Mouse (Mus musculus) intestine, embryonic 16.5 days (tissue): Measurements from ENCODE around the gene Thrsp. TPM values are rescaled to one million over a fixed set of nuclear protein-coding genes. Genes with fewer than 3 reads are reported as not detected.

ENCODE experiments used
- ATAC-seq: fragments of 200-750 bp; cut with Nextera tagmentation; 2 replicates; pipeline ENCODE4 v1.8.0; 2017; ENCODE audit warnings: moderate TSS enrichment, moderate library complexity
- H3K27ac ChIP-seq: fragments of 300-500 bp; sonication (generic); 2 replicates; pipeline ENCODE4 v1.5.1; 2014; ENCODE audit warnings: mild to moderate bottlenecking, low read length
- H3K27me3 ChIP-seq: fragments of 300-500 bp; sonication (generic); replicated peaks from 2 replicates; pipeline ENCODE4 v1.6.1; 2014; ENCODE audit warnings: low read length, control low read depth, mixed read lengths; ENCODE audit not compliant: control insufficient read depth, insufficient read depth
- H3K36me3 ChIP-seq: fragments of 300-500 bp; sonication (generic); 2 replicates; pipeline ENCODE4 v1.6.1; 2014; ENCODE audit warnings: low read length, control low read depth; ENCODE audit not compliant: control insufficient read depth, insufficient read depth
- H3K4me1 ChIP-seq: fragments of 300-500 bp; sonication (generic); 2 replicates; pipeline ENCODE4 v1.6.1; 2014; ENCODE audit warnings: low read length, control low read depth, mixed read lengths; ENCODE audit not compliant: control insufficient read depth, insufficient read depth
- H3K4me2 ChIP-seq: fragments of 300-500 bp; sonication (generic); 2 replicates; pipeline ENCODE4 v1.6.1; 2014; ENCODE audit warnings: low read depth, low read length, control low read depth
- H3K4me3 ChIP-seq: fragments of 300-500 bp; sonication (generic); 2 replicates; pipeline ENCODE4 v1.5.1; 2014; ENCODE audit warnings: mild to moderate bottlenecking, low read length
- H3K9ac ChIP-seq: fragments of 300-500 bp; sonication (generic); 2 replicates; pipeline ENCODE4 v1.6.1; 2014; ENCODE audit warnings: low read depth, low read length
- H3K9me3 ChIP-seq: fragments of 300-500 bp; sonication (generic); 2 replicates; pipeline ENCODE4 v1.6.1; 2016; ENCODE audit warnings: low read length, control low read depth; ENCODE audit not compliant: control insufficient read depth
- WGBS: fragments of 180-500 bp; shearing (Covaris S2); extraction: QIAGEN DNeasy Blood & Tissue Kit; methylation state at CpG from one replicate; pipeline ENCODE4 v1.1.7; 2014; 5-methylcytosine and 5-hydroxymethylcytosine counted together
- polyA plus RNA-seq: library from polyadenylated mRNA; unstranded; fragments of >200 nt; fragmentation: Nextera tagmentation; extraction: Ambion mirVana; gene quantifications from 2 replicates; pipeline ENCODE4 v1.2.1, GENCODE M21; 2015

Gene Thrsp
- polyA plus RNA-seq, 1 experiment from 2014 or later: 0.40 TPM

DNA sequence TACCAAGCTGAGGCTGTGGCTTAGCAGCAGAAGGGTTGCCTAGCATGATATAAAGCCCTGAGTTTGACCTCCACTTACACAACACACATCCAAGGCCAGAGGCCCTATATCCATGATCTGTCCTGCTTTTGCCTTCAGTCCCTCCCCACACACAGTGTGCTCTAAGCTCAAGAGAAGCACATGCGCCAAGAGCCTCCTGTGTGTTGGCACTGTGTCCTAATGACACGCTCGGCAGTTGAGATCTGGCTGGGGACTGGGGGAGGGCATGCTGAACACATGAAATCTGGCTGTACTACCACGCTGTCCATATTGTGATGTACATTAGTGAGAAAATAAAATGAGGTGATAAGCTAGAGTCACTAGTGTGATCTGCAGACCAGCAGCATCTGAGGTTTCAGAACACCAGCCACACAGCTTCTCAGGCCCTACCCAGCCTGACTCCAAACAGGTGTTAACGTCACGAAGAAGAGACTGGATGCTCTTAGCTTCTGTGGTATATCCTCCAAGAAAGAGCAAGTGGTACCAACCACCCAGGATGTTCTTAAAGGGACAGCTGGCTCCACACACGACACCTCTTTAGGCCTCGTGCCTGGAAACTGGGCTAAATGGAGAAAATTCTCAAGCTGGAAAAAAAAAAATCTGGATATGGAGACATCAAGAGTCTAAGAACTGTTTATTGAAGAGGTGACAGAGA, 3.6 kb upstream of the Thrsp start:
- 73% methylated on average over 8 of the region's 8 CpGs for WGBS
- no peak for ATAC-seq
- Histone ChIP-seq H3K27me3 (no peaks in the 10 kb centered on the region), H3K4me1 (no peaks in the 10 kb centered on the region), H3K9me3 (no peaks in the 10 kb centered on the region), H3K4me2 (no peak overlapping the region), H3K9ac (no peak overlapping the region), H3K27ac (no peak overlapping the region), H3K4me3 (no peak overlapping the region), H3K36me3 (no peaks in the 10 kb centered on the region)

DNA sequence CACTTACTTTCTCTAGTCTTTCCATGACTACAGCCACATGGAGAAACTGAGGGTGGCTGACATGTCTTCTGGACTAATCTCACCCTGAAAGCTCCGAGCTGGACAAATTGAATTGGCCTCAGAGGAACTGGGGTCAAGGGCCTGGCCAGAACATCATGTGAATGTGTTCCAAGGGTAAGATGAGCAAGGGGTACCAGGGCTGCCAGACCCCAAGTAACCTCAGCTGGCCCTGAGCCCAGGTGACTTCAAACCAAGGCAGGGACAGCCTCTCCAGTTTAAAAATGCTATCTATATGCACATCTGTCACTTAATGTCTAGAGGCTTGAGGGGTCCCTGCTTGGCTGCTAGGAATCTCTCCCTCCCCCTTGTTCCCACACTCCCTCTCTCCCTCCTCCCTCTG, 2.9 kb upstream of the Thrsp start:
- 76% methylated on average over 1 of the region's 1 CpGs for WGBS
- H3K9me3 ChIP-seq: no peaks in the 10 kb centered on the region
- H3K4me3 ChIP-seq: no peak overlapping the region
- ATAC-seq: no peak
- no peaks in the 10 kb centered on the region for H3K36me3 ChIP-seq
- H3K27ac ChIP-seq: no peak overlapping the region
- H3K27me3 ChIP-seq: no peaks in the 10 kb centered on the region
- no peaks in the 10 kb centered on the region for H3K4me1 ChIP-seq
- H3K9ac ChIP-seq: no peak overlapping the region
- no peak overlapping the region for H3K4me2 ChIP-seq

- no peaks in the 10 kb centered on the region for H3K9me3 ChIP-seq
- no peak overlapping the region for H3K9ac ChIP-seq
- no peak overlapping the region for H3K4me3 ChIP-seq
- H3K4me2 ChIP-seq: no peak overlapping the region
- no peaks in the 10 kb centered on the region for H3K36me3 ChIP-seq
- WGBS: 79% methylated on average over 5 of the region's 5 CpGs
- H3K27ac ChIP-seq: no peak overlapping the region
- no peaks in the 10 kb centered on the region for H3K27me3 ChIP-seq
- ATAC-seq: no peak
- H3K4me1 ChIP-seq: no peaks in the 10 kb centered on the region
Observed at GRCm38 (mm10) chr7:97419163-97419562, 1.6 kb upstream of the Thrsp start.

- ATAC-seq: no peak
- WGBS: 73% methylated on average over 5 of the region's 5 CpGs
- Histone ChIP-seq H3K4me3 (no peak overlapping the region), H3K4me2 (no peak overlapping the region), H3K27me3 (no peaks in the 10 kb centered on the region), H3K4me1 (no peaks in the 10 kb centered on the region), H3K9ac (no peak overlapping the region), H3K27ac (no peak overlapping the region), H3K36me3 (no peaks in the 10 kb centered on the region), H3K9me3 (no peaks in the 10 kb centered on the region)
Observed at GRCm38 (mm10) chr7:97418717-97419116, 1.2 kb upstream of the Thrsp start.

DNA sequence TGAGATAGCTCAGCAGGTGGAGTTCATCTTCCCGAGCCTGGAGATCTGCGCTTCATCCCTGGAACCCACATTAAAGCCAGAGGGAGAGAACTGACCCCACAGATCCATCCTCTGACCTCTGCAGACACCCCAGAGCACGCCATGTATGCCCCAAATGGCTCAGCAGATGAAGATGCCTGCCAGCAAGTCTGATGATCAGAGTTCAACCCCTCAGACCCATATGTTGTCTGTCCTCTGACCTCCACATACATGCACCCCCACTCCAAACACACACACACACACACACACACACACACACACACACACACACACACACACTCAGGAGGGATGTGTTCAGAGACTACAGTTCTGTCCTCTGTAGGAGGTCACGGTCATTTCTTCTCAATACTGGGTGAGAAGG, 1.1 kb downstream of the Thrsp start:
- Histone ChIP-seq H3K36me3 (no peaks in the 10 kb centered on the region), H3K9me3 (no peaks in the 10 kb centered on the region), H3K27me3 (no peaks in the 10 kb centered on the region), H3K4me3 (no peak overlapping the region), H3K27ac (no peak overlapping the region), H3K4me1 (no peaks in the 10 kb centered on the region), H3K4me2 (no peak overlapping the region), H3K9ac (no peak overlapping the region)
- 85% methylated on average over 4 of the region's 4 CpGs for WGBS
- no peak for ATAC-seq

DNA sequence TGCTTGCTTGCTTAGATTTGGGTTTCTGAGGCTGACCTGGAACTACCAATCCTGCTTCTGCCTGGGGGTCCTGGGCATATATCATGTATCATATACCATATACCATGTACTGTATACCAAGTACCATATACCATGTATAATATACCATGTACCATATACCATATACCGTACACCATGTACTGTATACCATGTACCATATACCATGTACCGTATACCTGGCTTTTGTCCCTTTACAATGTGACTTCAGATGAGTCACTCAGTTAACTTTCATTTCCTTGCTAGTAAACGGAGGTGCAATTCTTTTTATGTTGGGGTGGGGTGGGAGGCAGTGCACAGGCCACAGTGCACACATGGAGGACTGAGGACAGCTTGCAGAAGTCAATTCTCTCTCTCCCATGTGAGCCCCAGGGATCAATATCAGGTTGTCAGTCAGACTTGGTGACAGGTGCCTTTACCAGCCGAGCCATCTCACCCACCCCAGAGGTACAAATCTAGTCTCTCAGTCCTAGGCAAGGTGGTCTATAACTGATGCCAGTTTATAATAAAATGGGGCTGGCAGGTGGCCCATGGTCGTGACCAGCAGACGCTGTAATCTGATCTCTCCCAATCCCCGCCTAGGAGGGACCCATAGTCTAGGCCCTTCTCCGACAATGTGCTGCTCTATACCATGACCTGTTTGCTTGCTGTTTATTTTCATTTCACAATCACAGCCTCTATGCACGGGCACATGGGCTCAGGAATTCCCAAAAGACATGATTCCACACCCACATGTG, 2.4 kb downstream of the Thrsp start:
- Histone ChIP-seq H3K9me3 (no peaks in the 10 kb centered on the region), H3K27ac (no peak overlapping the region), H3K4me2 (no peak overlapping the region), H3K4me1 (no peaks in the 10 kb centered on the region), H3K27me3 (no peaks in the 10 kb centered on the region), H3K4me3 (no peak overlapping the region), H3K36me3 (peaks cover 9% of the 10 kb centered on the region), H3K9ac (no peak overlapping the region)
- WGBS: 46% methylated on average over 9 of the region's 9 CpGs
- ATAC-seq: peak; percentile 73

DNA sequence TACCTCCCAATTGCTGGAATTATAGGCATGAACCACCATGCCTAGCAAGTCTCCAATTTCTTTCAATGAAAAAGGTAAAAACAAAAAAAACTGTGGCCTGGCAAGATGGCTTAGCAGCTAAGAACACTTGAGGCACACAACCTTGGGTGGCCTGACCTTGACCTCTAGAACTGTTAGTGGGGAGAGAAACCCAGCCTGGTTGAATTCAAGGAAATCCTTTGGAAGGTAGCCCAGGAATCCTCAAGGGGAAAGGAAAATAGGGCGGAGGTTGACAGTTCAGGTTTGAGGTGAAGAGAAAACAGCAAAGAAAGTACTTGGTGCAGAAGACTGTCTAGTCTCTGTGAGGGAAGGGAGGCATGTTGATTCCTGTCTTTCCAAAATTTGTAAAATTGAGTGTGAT, 3.1 kb downstream of the Thrsp start:
- 79% methylated on average over 1 of the region's 1 CpGs for WGBS
- no peaks in the 10 kb centered on the region for H3K27me3 ChIP-seq
- no peak for ATAC-seq

GRCm38 (mm10) chr7:97413981-97414380, 3.5 kb downstream of the Thrsp start:
- Histone ChIP-seq H3K9ac (no peak overlapping the region), H3K36me3 (peaks cover 19% of the 10 kb centered on the region), H3K9me3 (no peaks in the 10 kb centered on the region), H3K27ac (no peak overlapping the region), H3K4me2 (no peak overlapping the region), H3K27me3 (no peaks in the 10 kb centered on the region), H3K4me1 (no peaks in the 10 kb centered on the region), H3K4me3 (no peak overlapping the region)
- WGBS: 94% methylated on average over 1 of the region's 1 CpGs
- no peak for ATAC-seq

More for the DNA sequence above, 3.1 kb downstream of the Thrsp start:
- H3K36me3 ChIP-seq: peaks cover 16% of the 10 kb centered on the region
- H3K9me3 ChIP-seq: no peaks in the 10 kb centered on the region
- no peak overlapping the region for H3K9ac ChIP-seq
- no peaks in the 10 kb centered on the region for H3K4me1 ChIP-seq
- no peak overlapping the region for H3K4me2 ChIP-seq
- H3K27ac ChIP-seq: no peak overlapping the region
- no peak overlapping the region for H3K4me3 ChIP-seq

DNA sequence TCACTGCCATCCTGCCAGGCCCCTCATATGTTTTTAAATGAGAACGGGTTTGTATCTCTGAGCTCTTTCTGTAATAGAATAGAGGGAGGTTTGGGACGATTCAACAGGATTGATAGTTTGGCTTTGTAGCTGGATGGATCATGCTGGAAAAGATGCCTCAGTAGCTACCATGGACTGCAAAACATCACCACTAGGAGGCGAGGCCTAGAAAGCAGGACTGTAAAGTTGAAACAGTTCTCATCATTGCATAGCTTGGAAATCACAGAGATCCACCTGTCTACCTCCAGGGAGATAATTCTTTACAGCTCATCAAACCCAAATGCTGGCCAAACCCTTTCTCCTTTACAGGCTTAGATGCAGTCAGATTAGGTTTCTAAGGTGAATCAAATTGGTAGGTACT, 6.0 kb downstream of the Thrsp start:
- no peak overlapping the region for H3K4me3 ChIP-seq
- 79% methylated on average over 3 of the region's 3 CpGs for WGBS
- no peak overlapping the region for H3K27ac ChIP-seq
- peaks cover 22% of the 10 kb centered on the region for H3K36me3 ChIP-seq
- no peak overlapping the region for H3K4me2 ChIP-seq
- H3K9ac ChIP-seq: no peak overlapping the region
- ATAC-seq: no peak
- no peaks in the 10 kb centered on the region for H3K4me1 ChIP-seq
- H3K27me3 ChIP-seq: no peaks in the 10 kb centered on the region
- H3K9me3 ChIP-seq: no peaks in the 10 kb centered on the region
